Mouse (Mus musculus): Measurements from ENCODE around the gene Ctnnb1. TPM values are rescaled to one million over a fixed set of nuclear protein-coding genes. Genes with fewer than 3 reads are reported as not detected.
"Not testable (repeated sequence)": the region's sequence is repeated elsewhere in the genome, so short reads cannot be mapped to it uniquely, and the experiment has no call there.

Gene Ctnnb1
- polyA plus RNA-seq, 1 experiment from 2014 or later = 454 TPM

DNA sequence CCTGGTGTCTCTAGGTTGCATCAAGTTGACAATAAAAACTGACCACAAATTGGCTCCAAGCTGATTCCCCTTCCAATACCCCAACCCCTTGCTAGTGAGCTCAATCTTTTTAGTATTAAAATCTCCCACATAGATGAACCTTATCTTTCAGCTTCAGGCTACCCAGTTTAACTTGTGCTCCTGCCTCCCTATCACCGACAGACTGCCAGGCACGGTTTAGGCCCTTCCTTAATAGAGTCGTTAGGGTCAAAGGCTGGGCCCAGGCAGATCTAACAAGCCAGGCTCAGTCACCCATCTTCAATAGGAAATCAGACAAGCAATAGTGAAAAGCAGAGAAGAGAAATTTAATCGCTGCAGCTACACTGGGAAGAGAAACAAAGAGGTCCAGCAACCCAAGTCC lies 31.7 kb upstream of the Ctnnb1 start:
- Histone ChIP-seq H3K36me3 (ENCODE audit: control insufficient read depth, insufficient read depth, low read length) (no peaks in the 10 kb centered on the region), H3K27me3 (replicated peaks; ENCODE audit: control insufficient read depth, insufficient read depth, low read length) (no peaks in the 10 kb centered on the region), H3K4me1 (ENCODE audit: control insufficient read depth, insufficient read depth, low read length) (peaks cover 14% of the 10 kb centered on the region), H3K27ac (ENCODE audit: low read length) (no peak overlapping the region), H3K4me2 (ENCODE audit: low read depth, low read length) (no peak overlapping the region), H3K4me3 (ENCODE audit: low read length) (no peak overlapping the region), H3K9ac (ENCODE audit: low read depth, low read length) (no peak overlapping the region), H3K9me3 (ENCODE audit: control insufficient read depth, low read length) (no peaks in the 10 kb centered on the region)
- ATAC-seq = no peak
- 53% methylated on average over 4 of the region's 4 CpGs for WGBS

DNA sequence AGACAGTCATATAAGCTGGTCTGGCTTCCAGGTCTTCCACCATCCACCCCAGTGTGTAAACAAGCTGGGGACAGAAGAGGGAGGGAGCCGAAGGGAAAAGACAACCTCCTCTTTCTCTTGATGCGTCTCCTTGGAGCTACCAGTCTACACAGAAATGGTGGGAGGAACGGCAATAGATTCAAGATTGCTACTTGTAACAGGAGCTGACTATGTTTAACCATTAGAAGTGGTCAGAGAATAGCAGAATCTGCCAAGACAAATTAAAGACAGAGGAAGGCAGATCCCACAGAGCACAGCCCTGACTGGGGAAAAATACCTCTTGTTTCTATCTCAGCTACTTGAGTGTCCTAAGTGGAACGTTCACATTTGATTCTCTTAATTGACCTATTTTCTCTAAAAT lies 29.2 kb upstream of the Ctnnb1 start:
- ATAC-seq = no peak
- H3K4me1 ChIP-seq (ENCODE audit: control insufficient read depth, insufficient read depth, low read length) = peaks cover 6% of the 10 kb centered on the region; the same call in 1 of the 2 replicates
- no peaks in the 10 kb centered on the region for H3K9me3 ChIP-seq (ENCODE audit: control insufficient read depth, low read length)
- peak overlapping the region; percentile 93 for H3K27ac ChIP-seq (ENCODE audit: low read length)
- 35% methylated on average over 4 of the region's 4 CpGs for WGBS
- H3K4me3 ChIP-seq (ENCODE audit: low read length) = no peak overlapping the region
- no peaks in the 10 kb centered on the region for H3K27me3 ChIP-seq (replicated peaks; ENCODE audit: control insufficient read depth, insufficient read depth, low read length)
- H3K36me3 ChIP-seq (ENCODE audit: control insufficient read depth, insufficient read depth, low read length) = no peaks in the 10 kb centered on the region
- no peak overlapping the region for H3K9ac ChIP-seq (ENCODE audit: low read depth, low read length)
- H3K4me2 ChIP-seq (ENCODE audit: low read depth, low read length) = no peak overlapping the region; the same call in 1 of the 2 replicates

GRCm38 (mm10) chr9:120900338-120901274 lies 28.4 kb upstream of the Ctnnb1 start:
- H3K36me3 ChIP-seq (ENCODE audit: control insufficient read depth, insufficient read depth, low read length) = no peaks in the 10 kb centered on the region
- peak; percentile 93 for ATAC-seq
- H3K4me3 ChIP-seq (ENCODE audit: low read length) = peak overlapping the region; percentile 4; the same call in 1 of the 2 replicates
- no peaks in the 10 kb centered on the region for H3K9me3 ChIP-seq (ENCODE audit: control insufficient read depth, low read length)
- no peaks in the 10 kb centered on the region for H3K27me3 ChIP-seq (replicated peaks; ENCODE audit: control insufficient read depth, insufficient read depth, low read length)
- H3K27ac ChIP-seq (ENCODE audit: low read length) = peak overlapping the region; percentile 93
- 41% methylated on average over 12 of the region's 12 CpGs for WGBS
- H3K4me2 ChIP-seq (ENCODE audit: low read depth, low read length) = peak overlapping the region; percentile 11
- peak overlapping the region; percentile 26 for H3K9ac ChIP-seq (ENCODE audit: low read depth, low read length)
- peaks cover 6% of the 10 kb centered on the region; the same call in 1 of the 2 replicates for H3K4me1 ChIP-seq (ENCODE audit: control insufficient read depth, insufficient read depth, low read length)

DNA sequence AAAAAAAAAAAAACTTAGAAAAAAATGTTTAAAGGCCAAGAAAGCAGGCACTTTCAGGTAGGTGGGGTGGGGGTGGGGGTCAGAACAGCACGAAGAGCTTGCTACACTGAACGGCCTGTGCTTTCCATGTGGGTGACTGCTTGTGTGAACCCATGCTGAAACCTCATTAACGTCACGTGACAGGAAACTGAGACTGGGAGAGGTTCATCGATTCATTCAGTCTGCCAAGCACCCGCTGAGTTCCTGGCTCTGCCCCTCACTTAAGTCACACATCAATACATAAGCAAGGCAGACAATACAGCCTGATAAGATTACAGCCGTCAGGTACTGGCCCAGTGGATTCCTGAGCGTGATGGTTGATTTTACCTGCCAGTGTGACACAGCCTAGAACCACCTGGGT lies 26.5 kb upstream of the Ctnnb1 start:
- H3K4me1 ChIP-seq (ENCODE audit: control insufficient read depth, insufficient read depth, low read length) = peaks cover 6% of the 10 kb centered on the region; the same call in 1 of the 2 replicates
- H3K9ac ChIP-seq (ENCODE audit: low read depth, low read length) = no peak overlapping the region
- 67% methylated on average over 8 of the region's 8 CpGs for WGBS
- no peaks in the 10 kb centered on the region for H3K9me3 ChIP-seq (ENCODE audit: control insufficient read depth, low read length)
- no peaks in the 10 kb centered on the region for H3K27me3 ChIP-seq (replicated peaks; ENCODE audit: control insufficient read depth, insufficient read depth, low read length)
- no peak for ATAC-seq
- H3K27ac ChIP-seq (ENCODE audit: low read length) = no peak overlapping the region
- H3K4me2 ChIP-seq (ENCODE audit: low read depth, low read length) = no peak overlapping the region
- no peaks in the 10 kb centered on the region for H3K36me3 ChIP-seq (ENCODE audit: control insufficient read depth, insufficient read depth, low read length)
- no peak overlapping the region for H3K4me3 ChIP-seq (ENCODE audit: low read length)

DNA sequence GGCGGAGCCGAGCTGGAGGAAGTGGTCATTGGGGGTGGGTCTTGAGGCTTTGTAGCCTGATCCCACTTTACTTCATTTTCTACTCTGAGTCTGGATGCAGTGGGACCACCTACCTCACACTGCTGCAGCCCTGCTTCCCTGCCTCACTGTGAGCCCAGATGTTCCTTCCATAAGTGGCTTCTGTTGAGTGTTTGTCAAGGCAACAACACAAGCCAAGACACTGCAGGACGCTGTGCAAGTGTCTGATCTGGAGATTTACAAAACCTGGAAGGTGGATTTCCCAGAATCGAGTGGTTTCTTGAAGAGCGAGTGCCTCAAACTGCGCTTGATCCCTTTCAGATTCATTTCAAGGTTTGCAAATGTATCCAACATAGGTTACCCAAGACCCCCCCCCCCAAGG lies 20.6 kb upstream of the Ctnnb1 start:
- Histone ChIP-seq H3K9me3 (ENCODE audit: control insufficient read depth, low read length) (no peaks in the 10 kb centered on the region; the same call in 1 of the 2 replicates), H3K27me3 (replicated peaks; ENCODE audit: control insufficient read depth, insufficient read depth, low read length) (no peaks in the 10 kb centered on the region), H3K36me3 (ENCODE audit: control insufficient read depth, insufficient read depth, low read length) (no peaks in the 10 kb centered on the region), H3K4me3 (ENCODE audit: low read length) (no peak overlapping the region), H3K9ac (ENCODE audit: low read depth, low read length) (no peak overlapping the region), H3K4me2 (ENCODE audit: low read depth, low read length) (no peak overlapping the region), H3K4me1 (ENCODE audit: control insufficient read depth, insufficient read depth, low read length) (no peaks in the 10 kb centered on the region), H3K27ac (ENCODE audit: low read length) (no peak overlapping the region)
- 83% methylated on average over 6 of the region's 6 CpGs for WGBS
- no peak for ATAC-seq

DNA sequence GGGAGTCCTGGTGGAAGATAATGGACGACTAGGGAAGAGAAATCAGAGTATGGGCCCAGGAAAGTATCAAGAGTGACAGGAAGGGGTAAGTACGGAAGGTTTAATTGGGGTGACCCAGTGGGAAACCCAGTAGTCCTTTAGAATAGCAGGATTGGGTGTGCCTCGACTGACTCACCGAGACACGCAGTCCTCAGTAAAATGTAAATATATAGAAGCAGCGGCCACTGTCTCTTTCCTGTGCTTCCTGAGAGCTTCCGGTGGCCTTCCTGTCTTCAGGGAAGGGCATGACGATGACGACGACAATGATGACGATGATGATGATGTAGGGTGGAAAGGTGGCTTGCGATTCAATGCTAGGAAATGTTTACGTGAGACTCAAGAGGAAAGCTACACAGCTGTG lies 15.9 kb upstream of the Ctnnb1 start:
- ATAC-seq = no peak
- 73% methylated on average over 13 of the region's 13 CpGs for WGBS

GRCm38 (mm10) chr9:120914429-120914828 lies 14.6 kb upstream of the Ctnnb1 start:
- 92% methylated on average over 4 of the region's 4 CpGs for WGBS
- Histone ChIP-seq H3K4me3 (ENCODE audit: low read length) (no peak overlapping the region), H3K9ac (ENCODE audit: low read depth, low read length) (no peak overlapping the region), H3K4me2 (ENCODE audit: low read depth, low read length) (no peak overlapping the region), H3K27ac (ENCODE audit: low read length) (peak overlapping the region; percentile 48), H3K36me3 (ENCODE audit: control insufficient read depth, insufficient read depth, low read length) (no peaks in the 10 kb centered on the region), H3K27me3 (replicated peaks; ENCODE audit: control insufficient read depth, insufficient read depth, low read length) (no peaks in the 10 kb centered on the region), H3K9me3 (ENCODE audit: control insufficient read depth, low read length) (0 out of 2 replicates have a peak, but pooled peaks cover 4% of the 10 kb centered on the region), H3K4me1 (ENCODE audit: control insufficient read depth, insufficient read depth, low read length) (peaks cover 9% of the 10 kb centered on the region)
- no peak for ATAC-seq

More for the DNA sequence above, 15.9 kb upstream of the Ctnnb1 start:
- Histone ChIP-seq H3K9me3 (ENCODE audit: control insufficient read depth, low read length) (peaks cover 4% of the 10 kb centered on the region; the same call in 1 of the 2 replicates), H3K27me3 (replicated peaks; ENCODE audit: control insufficient read depth, insufficient read depth, low read length) (no peaks in the 10 kb centered on the region), H3K4me1 (ENCODE audit: control insufficient read depth, insufficient read depth, low read length) (no peaks in the 10 kb centered on the region), H3K4me2 (ENCODE audit: low read depth, low read length) (no peak overlapping the region), H3K4me3 (ENCODE audit: low read length) (no peak overlapping the region), H3K27ac (ENCODE audit: low read length) (no peak overlapping the region), H3K9ac (ENCODE audit: low read depth, low read length) (no peak overlapping the region), H3K36me3 (ENCODE audit: control insufficient read depth, insufficient read depth, low read length) (no peaks in the 10 kb centered on the region)

GRCm38 (mm10) chr9:120914877-120915459 lies 14.0 kb upstream of the Ctnnb1 start:
- Histone ChIP-seq H3K4me1 (ENCODE audit: control insufficient read depth, insufficient read depth, low read length) (peaks cover 9% of the 10 kb centered on the region), H3K9ac (ENCODE audit: low read depth, low read length) (no peak overlapping the region), H3K36me3 (ENCODE audit: control insufficient read depth, insufficient read depth, low read length) (no peaks in the 10 kb centered on the region), H3K4me3 (ENCODE audit: low read length) (no peak overlapping the region), H3K4me2 (ENCODE audit: low read depth, low read length) (no peak overlapping the region), H3K9me3 (ENCODE audit: control insufficient read depth, low read length) (0 out of 2 replicates have a peak, but pooled peaks cover 4% of the 10 kb centered on the region), H3K27me3 (replicated peaks; ENCODE audit: control insufficient read depth, insufficient read depth, low read length) (no peaks in the 10 kb centered on the region), H3K27ac (ENCODE audit: low read length) (peak overlapping the region; percentile 48; the same call in 1 of the 2 replicates)
- ATAC-seq = no peak
- 80% methylated on average over 14 of the region's 14 CpGs for WGBS

DNA sequence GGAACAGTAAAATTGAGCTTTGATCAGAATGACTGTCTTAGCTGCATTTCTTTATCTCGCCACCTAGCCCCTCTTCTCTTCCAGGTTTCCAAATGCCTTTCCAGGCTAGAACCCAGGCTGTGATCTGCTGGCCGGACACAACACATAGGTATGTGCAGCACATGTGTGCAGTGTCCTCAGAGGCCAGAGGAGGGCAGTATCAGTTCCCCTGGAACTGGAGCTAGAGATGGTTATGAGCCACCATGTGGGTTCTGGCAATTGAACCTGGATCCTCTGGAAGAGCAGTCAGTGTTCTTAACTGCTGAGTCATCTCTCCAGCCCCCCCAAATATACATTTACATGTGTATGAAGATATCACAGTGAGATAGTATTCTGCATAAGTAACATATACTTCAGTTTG lies 11.4 kb upstream of the Ctnnb1 start:
- 93% methylated on average over 2 of the region's 2 CpGs for WGBS
- H3K9me3 ChIP-seq (ENCODE audit: control insufficient read depth, low read length); ATAC-seq: not testable (repeated sequence)

More for the DNA sequence above, 11.4 kb upstream of the Ctnnb1 start:
- not testable (repeated sequence) for H3K36me3 ChIP-seq (ENCODE audit: control insufficient read depth, insufficient read depth, low read length); H3K4me3 ChIP-seq (ENCODE audit: low read length); H3K4me2 ChIP-seq (ENCODE audit: low read depth, low read length); H3K27me3 ChIP-seq (replicated peaks; ENCODE audit: control insufficient read depth, insufficient read depth, low read length); H3K4me1 ChIP-seq (ENCODE audit: control insufficient read depth, insufficient read depth, low read length); H3K9ac ChIP-seq (ENCODE audit: low read depth, low read length); H3K27ac ChIP-seq (ENCODE audit: low read length)

All from intestine, embryonic 16.5 days (tissue).